Mouse (Mus musculus) embryonic facial prominence, embryonic 15.5 days (tissue): ENCODE data around the gene Shoc2. TPM values are rescaled to one million over a fixed set of nuclear protein-coding genes. Genes with fewer than 3 reads are reported as not detected.
"Not testable (repeated sequence)": the region's sequence is repeated elsewhere in the genome, so short reads cannot be mapped to it uniquely, and the experiment has no call there.

ENCODE experiments used
- ATAC-seq: fragments of 200-750 bp; cut with Nextera tagmentation; 2 replicates; pipeline ENCODE4 v1.8.0; 2017; ENCODE audit warnings: low read depth, moderate TSS enrichment; ENCODE audit not compliant: insufficient number of reproducible peaks, low FRiP score, low TSS enrichment
- H3K27ac ChIP-seq: fragments of 300-500 bp; sonication (generic); replicated peaks from 2 replicates; pipeline ENCODE4 v1.5.1; 2015; ENCODE audit warnings: mild to moderate bottlenecking, inconsistent platforms
- H3K27me3 ChIP-seq: fragments of 300-500 bp; sonication (generic); 2 replicates; pipeline ENCODE4 v1.6.1; 2015; ENCODE audit warnings: inconsistent platforms
- H3K36me3 ChIP-seq: fragments of 300-500 bp; sonication (generic); 2 replicates; pipeline ENCODE4 v1.6.1; 2015; ENCODE audit warnings: mild to moderate bottlenecking, inconsistent platforms
- H3K4me1 ChIP-seq: fragments of 300-500 bp; sonication (generic); 2 replicates; pipeline ENCODE4 v1.6.1; 2015; ENCODE audit warnings: inconsistent platforms
- H3K4me2 ChIP-seq: fragments of 300-500 bp; sonication (generic); replicated peaks from 2 replicates; pipeline ENCODE4 v1.6.1; 2015; ENCODE audit warnings: mild to moderate bottlenecking, inconsistent platforms
- H3K4me3 ChIP-seq: fragments of 300-500 bp; sonication (generic); replicated peaks from 2 replicates; pipeline ENCODE4 v1.5.1; 2015; ENCODE audit warnings: mild to moderate bottlenecking, inconsistent platforms
- H3K9ac ChIP-seq: fragments of 300-500 bp; sonication (generic); 2 replicates; pipeline ENCODE4 v1.6.1; 2015; ENCODE audit warnings: inconsistent platforms
- H3K9me3 ChIP-seq: fragments of 300-500 bp; sonication (generic); replicated peaks from 2 replicates; pipeline ENCODE4 v1.6.1; 2016; ENCODE audit warnings: inconsistent platforms
- WGBS: fragments of 180-500 bp; shearing (Covaris S2); methylation state at CpG from one replicate; pipeline ENCODE4 v1.1.7; 2015; 5-methylcytosine and 5-hydroxymethylcytosine counted together
- polyA plus RNA-seq: library from polyadenylated mRNA; unstranded; fragments of >200 nt; fragmentation: Nextera tagmentation; extraction: Ambion mirVana; gene quantifications from 2 replicates; pipeline ENCODE4 v1.2.1, GENCODE M21; 2015

Gene Shoc2
- polyA plus RNA-seq, 1 experiment from 2014 or later: 48.0 TPM

DNA sequence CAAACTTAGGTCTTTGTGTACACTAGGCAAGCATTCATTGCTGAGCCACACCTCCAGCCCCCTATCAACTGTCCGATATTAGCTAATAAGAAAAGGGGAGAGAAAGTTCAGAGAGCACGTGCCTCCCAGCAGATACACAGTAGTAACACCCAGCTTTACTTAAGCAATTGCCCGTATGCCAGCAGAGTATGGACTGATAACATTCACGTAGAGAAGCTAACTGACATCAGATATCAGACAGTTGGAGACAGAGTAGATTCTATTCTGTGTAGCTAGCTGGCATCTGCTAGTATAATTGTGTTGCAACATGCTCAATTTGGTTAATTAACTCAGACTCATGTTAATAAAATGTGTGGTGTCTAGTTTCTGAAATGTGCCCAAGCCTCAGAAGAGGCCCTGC, 3.0 kb upstream of the Shoc2 start:
- Histone ChIP-seq H3K4me1 (peaks cover 12% of the 10 kb centered on the region), H3K4me3 (no peak overlapping the region), H3K27me3 (no peaks in the 10 kb centered on the region), H3K4me2 (no peak overlapping the region), H3K27ac (no peak overlapping the region), H3K9me3 (no peaks in the 10 kb centered on the region), H3K36me3 (peaks cover 7% of the 10 kb centered on the region; the same call in 1 of the 2 replicates), H3K9ac (no peak overlapping the region)
- no peak for ATAC-seq
- 85% methylated on average over 4 of the region's 4 CpGs for WGBS

DNA sequence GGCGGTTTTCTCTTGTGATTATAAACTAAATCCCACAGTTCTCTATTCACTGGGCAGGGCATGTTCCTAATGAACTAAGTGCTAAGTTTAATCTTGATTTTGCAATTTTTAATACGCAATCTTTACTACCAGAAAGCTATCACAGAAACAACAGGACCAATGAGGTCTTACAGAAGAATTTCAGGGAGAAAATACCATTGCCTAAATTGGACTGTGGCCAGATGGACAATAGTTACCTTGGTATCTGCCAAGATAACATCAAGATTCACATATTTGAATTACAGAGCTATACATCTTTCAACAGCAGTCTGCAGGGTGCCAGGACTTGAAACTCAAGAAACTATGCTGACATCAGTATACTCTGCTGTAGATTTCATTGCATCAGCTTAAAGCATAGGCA, 1.8 kb upstream of the Shoc2 start:
- Histone ChIP-seq H3K27ac (no peak overlapping the region), H3K9ac (no peak overlapping the region), H3K36me3 (peaks cover 7% of the 10 kb centered on the region; the same call in 1 of the 2 replicates), H3K27me3 (no peaks in the 10 kb centered on the region), H3K9me3 (no peaks in the 10 kb centered on the region), H3K4me1 (peaks cover 17% of the 10 kb centered on the region), H3K4me3 (no peak overlapping the region), H3K4me2 (no peak overlapping the region)
- no peak for ATAC-seq
- 88% methylated on average over 2 of the region's 2 CpGs for WGBS

DNA sequence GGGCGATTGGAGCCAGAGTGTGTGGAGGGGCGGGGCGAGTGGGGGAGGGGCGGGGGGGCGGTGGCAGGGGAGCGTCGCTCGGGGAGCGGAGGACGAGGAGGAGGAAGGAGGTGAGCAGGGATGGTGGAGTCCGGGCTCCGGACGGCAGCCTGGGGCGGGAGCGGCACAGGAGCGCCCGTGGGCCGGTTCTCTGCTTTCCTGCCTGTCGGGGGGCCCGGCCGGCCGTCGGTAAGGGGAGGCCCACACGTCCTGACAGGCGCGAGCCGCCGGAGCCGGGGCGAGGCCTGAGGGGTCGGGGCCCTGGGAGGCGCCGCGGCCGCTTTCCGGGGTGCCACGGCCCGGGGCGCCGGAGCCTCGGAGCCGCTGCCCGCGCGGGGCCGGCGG, 672 bp downstream of the Shoc2 start:
- Histone ChIP-seq H3K4me3 (peak overlapping the region; percentile 94), H3K9me3 (no peaks in the 10 kb centered on the region), H3K36me3 (no peaks in the 10 kb centered on the region), H3K4me2 (peak overlapping the region; percentile 63), H3K9ac (peak overlapping the region; percentile 93), H3K27ac (peak overlapping the region; percentile 97), H3K27me3 (no peaks in the 10 kb centered on the region), H3K4me1 (peaks cover 19% of the 10 kb centered on the region)
- no peak for ATAC-seq
- 0% methylated on average over 31 of the region's 47 CpGs for WGBS

DNA sequence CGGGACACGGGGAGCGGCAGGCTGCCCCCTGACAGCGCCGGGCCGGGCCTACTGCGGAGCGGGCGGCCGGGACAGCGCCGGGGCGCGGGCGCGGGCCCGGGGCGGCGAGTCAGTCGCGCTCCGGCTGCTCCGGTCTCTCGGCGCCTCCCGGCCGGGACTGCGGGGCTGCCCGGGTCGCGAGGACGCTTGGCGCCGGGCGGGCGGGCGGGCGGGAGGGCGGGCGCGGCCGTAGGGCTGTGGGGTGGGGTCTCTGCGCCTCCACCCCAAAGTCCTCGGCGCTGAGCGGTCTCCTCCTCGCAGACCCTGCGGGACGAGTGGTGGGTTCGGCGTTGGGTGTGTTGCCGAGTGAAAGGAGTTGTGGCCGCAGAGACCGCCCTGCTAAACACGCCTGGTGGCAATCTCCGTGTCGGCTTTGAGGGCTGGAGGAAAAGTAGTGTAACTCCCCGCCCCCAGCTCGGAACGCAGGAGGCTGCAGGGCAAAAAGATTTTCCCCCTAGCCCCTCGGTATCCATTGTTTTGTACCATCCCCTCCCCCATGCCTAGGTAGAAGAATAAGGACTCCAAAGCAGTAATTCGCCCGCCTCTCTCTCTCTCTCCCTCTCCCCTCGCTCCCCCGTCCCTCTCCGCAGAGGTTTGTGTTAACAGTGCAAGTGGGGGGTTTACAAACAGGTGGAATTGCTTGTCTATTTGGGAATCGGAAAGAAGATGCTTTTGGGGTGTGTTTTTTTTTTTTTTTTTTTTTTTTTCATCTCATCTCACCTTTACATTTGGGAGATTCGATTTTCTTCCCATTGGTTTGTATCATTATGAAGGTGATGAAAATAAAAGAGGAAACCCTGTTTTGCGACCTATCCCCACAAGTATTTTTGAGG, 1.3 kb downstream of the Shoc2 start:
- Histone ChIP-seq H3K4me1 (peaks cover 19% of the 10 kb centered on the region), H3K9ac (peak overlapping the region; percentile 93), H3K27me3 (no peaks in the 10 kb centered on the region), H3K9me3 (no peaks in the 10 kb centered on the region), H3K4me3 (peak overlapping the region; percentile 94), H3K4me2 (peak overlapping the region; percentile 63), H3K36me3 (no peaks in the 10 kb centered on the region), H3K27ac (peak overlapping the region; percentile 97)
- WGBS: under 1% methylated on average over 68 of the region's 69 CpGs
- peak; percentile 5; the same call in 1 of the 2 replicates for ATAC-seq

DNA sequence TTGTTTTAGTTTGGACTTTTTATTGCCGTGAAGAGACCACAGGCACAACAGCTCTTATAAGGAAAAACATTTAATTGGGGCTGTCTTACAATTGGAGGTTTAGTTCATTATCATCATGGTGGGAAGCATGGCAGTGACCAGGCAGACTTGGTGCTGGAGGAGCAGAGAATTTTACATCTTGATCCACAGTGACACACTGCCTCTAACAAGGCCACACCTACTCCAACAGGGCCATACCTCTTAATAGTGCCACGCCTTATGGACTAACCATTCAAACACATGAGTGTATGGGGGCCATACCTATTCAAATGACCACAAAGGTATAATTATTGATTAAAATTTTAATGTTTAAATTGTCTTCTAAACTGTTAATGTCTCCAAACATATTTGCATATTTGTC, 13.4 kb downstream of the Shoc2 start:
- no peak overlapping the region for H3K4me2 ChIP-seq
- ATAC-seq: no peak
- no peaks in the 10 kb centered on the region for H3K36me3 ChIP-seq
- peaks cover 4% of the 10 kb centered on the region; the same call in 1 of the 2 replicates for H3K4me1 ChIP-seq
- no peak overlapping the region for H3K4me3 ChIP-seq
- H3K9me3 ChIP-seq: no peaks in the 10 kb centered on the region
- H3K27ac ChIP-seq: no peak overlapping the region
- no peaks in the 10 kb centered on the region for H3K27me3 ChIP-seq
- WGBS: 91% methylated on average over 2 of the region's 2 CpGs
- H3K9ac ChIP-seq: no peak overlapping the region

DNA sequence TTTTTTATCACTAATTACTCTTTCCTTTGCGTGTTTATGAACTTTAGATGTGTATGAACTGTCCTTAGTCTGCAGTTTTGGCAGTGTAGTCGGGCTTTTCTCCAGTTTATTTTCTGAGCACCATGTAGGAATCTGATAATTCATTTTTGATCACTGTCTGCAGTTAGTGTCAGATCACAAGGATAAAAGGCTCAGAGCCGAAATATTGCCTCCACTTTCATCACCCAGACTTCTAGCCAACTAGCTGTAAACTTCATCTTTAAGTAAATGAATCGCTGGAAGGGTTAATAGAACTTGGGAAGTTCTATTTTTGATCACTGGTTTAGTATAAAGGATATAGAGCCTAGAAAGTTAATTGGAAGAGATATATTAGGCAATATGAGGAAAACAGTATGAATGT, 18.4 kb downstream of the Shoc2 start:
- H3K4me2 ChIP-seq: no peak overlapping the region
- no peak overlapping the region for H3K4me3 ChIP-seq
- H3K36me3 ChIP-seq: no peaks in the 10 kb centered on the region
- H3K4me1 ChIP-seq: peaks cover 3% of the 10 kb centered on the region; the same call in 1 of the 2 replicates
- WGBS: 83% methylated on average over 4 of the region's 4 CpGs
- no peak for ATAC-seq
- no peaks in the 10 kb centered on the region for H3K9me3 ChIP-seq
- no peak overlapping the region for H3K27ac ChIP-seq
- no peak overlapping the region for H3K9ac ChIP-seq
- H3K27me3 ChIP-seq: no peaks in the 10 kb centered on the region

DNA sequence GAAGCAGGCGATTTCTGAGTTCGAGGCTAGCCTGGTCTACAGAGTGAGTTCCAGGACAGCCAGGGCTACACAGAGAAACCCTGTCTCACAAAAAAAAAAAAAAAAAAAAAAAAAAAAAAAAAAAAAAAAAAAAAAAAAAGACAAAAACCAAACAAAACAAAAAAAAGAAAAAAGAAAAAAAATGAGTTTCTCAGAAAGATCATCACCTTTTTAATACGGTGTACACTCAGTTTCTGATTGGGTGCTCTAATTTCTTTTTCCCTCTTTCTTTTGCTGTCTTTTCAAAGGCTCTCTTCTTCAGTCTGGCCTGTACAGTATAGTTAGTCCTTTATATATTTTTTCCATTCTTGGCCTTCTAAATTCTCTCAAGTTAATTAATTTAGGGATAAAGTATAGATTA, 20.2 kb downstream of the Shoc2 start:
- not testable (repeated sequence) for H3K27me3 ChIP-seq, H3K4me3 ChIP-seq, H3K36me3 ChIP-seq, ATAC-seq, H3K9ac ChIP-seq, H3K27ac ChIP-seq, H3K4me2 ChIP-seq, H3K9me3 ChIP-seq, H3K4me1 ChIP-seq
- 98% methylated on average over 3 of the region's 3 CpGs for WGBS

DNA sequence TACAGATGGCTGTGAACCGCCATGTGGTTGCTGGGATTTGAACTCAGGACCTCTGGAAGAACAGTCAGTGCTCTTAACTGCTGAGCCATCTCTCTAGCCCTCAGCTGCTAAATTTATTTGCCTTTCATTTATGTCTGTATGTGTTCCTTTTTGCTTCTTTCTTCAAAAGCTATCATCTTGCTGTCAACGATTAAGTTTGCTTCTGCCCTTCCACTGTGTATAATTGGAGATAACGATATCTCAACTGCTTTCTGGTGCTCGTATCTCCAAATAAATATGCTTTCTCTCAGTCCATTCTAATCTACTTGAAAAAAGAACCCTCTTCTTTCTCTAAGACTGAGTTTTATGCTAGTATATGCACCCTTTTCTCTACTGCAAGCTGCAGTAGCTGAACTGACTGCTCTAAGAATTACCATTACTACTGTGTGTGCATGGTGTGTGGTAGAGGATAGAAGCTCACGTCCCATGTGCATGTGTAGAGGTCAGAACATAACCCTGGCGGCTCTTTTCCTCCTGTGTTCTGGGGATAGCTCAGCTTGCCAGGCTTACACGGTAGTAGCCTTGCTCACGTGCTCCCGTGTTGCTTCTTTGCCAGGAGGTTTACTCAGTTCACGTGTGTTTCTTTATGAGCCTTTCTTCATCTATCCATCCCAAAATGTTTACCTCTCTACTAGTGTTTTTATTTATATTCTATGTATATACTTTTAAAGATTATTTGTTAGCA, 21.0 kb downstream of the Shoc2 start:
- no peak for ATAC-seq

DNA sequence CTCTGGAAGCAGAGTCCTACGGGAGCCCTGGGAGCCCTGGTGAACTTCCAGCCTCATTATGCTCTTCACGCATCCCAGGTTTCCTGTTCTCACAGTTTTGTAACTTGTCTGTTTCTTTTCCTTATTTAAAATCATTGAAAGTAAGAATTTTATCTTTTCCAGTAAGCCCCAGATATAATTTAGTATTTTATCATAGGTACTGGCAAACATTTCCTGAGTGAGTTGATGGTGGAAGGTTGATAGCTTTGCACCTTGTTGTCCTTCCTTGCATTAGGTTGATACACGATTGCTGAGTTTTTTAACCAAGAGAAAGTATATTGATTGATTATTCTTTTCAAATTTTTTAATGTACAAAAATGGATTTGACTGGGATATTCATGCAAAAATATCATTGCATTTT, 25.1 kb downstream of the Shoc2 start:
- Histone ChIP-seq H3K36me3 (no peaks in the 10 kb centered on the region), H3K4me1 (peaks cover 7% of the 10 kb centered on the region; the same call in 1 of the 2 replicates), H3K27me3 (no peaks in the 10 kb centered on the region), H3K4me3 (no peak overlapping the region), H3K9ac (no peak overlapping the region), H3K9me3 (no peaks in the 10 kb centered on the region), H3K27ac (no peak overlapping the region), H3K4me2 (no peak overlapping the region)
- ATAC-seq: no peak
- WGBS: 82% methylated on average over 3 of the region's 3 CpGs

More for the DNA sequence above, 21.0 kb downstream of the Shoc2 start:
- Histone ChIP-seq H3K4me3 (no peak overlapping the region), H3K9me3 (no peaks in the 10 kb centered on the region), H3K4me1 (peaks cover 7% of the 10 kb centered on the region; the same call in 1 of the 2 replicates), H3K9ac (no peak overlapping the region), H3K4me2 (no peak overlapping the region), H3K36me3 (no peaks in the 10 kb centered on the region), H3K27ac (no peak overlapping the region), H3K27me3 (no peaks in the 10 kb centered on the region)
- 87% methylated on average over 10 of the region's 10 CpGs for WGBS

DNA sequence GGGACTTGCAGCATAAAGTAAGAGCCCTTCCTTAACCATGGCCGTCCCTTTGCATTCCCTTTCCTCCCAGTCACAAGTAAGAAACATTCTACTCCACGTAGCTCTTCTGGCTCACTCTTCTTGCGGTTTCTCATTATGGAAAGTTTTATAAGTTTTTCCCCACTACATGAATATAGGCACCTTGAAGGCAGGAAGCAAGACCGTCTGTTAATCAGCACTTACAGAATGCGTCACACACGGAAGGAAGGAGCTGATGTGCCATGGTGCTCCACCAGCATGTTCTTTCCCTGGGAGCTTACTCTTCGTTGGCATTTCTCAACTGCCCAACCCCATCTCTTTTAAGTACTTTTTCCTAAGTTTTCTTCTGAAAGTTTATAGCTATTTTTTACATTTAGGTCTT, 27.8 kb downstream of the Shoc2 start:
- Histone ChIP-seq H3K27ac (no peak overlapping the region), H3K4me3 (no peak overlapping the region), H3K4me1 (peaks cover 7% of the 10 kb centered on the region; the same call in 1 of the 2 replicates), H3K9ac (no peak overlapping the region), H3K27me3 (no peaks in the 10 kb centered on the region), H3K36me3 (peaks cover 3% of the 10 kb centered on the region; the same call in 1 of the 2 replicates), H3K9me3 (no peaks in the 10 kb centered on the region), H3K4me2 (no peak overlapping the region)
- 69% methylated on average over 7 of the region's 7 CpGs for WGBS
- ATAC-seq: no peak

DNA sequence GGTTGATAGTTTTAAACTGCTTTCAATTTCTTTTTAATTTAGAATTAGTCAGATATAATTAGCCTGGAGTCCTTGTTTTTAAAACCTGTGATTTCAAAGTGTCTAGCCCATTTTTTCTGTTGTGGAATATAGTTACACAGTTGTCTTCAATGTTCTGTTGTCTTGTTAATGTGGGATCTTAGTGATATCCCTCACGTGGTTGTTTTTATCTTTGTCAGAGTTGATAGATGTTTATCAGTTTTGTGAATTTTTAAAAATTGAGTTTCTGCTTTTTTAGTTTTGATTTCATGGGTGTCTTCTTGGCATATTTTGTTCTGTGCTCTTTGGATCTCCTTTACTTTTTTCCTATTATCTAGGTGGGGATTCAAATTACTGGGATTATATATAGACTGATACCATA, 29.6 kb downstream of the Shoc2 start:
- H3K27me3 ChIP-seq: no peaks in the 10 kb centered on the region
- H3K4me1 ChIP-seq: no peaks in the 10 kb centered on the region
- H3K9ac ChIP-seq: no peak overlapping the region
- H3K36me3 ChIP-seq: peaks cover 3% of the 10 kb centered on the region; the same call in 1 of the 2 replicates
- no peak for ATAC-seq
- no peak overlapping the region for H3K4me3 ChIP-seq
- H3K4me2 ChIP-seq: no peak overlapping the region
- no peaks in the 10 kb centered on the region for H3K9me3 ChIP-seq
- WGBS: 78% methylated on average over 1 of the region's 1 CpGs
- H3K27ac ChIP-seq: no peak overlapping the region
